Mouse (Mus musculus): ENCODE results near the gene Dnm3. TPM values are rescaled to one million over a fixed set of nuclear protein-coding genes. Genes with fewer than 3 reads are reported as not detected.
"Not testable (repeated sequence)": the region's sequence is repeated elsewhere in the genome, so short reads cannot be mapped to it uniquely, and the experiment has no call there.

Dnm3 gene
- polyA plus RNA-seq, 1 experiment from 2014 or later: 1.1 TPM

- Histone ChIP-seq H3K27me3 (replicated peaks) (no peaks in the 10 kb centered on the region), H3K9ac (no peak overlapping the region), H3K4me1 (replicated peaks) (0 out of 2 replicates have a peak, but pooled peaks cover 3% of the 10 kb centered on the region), H3K4me2 (no peak overlapping the region), H3K36me3 (no peaks in the 10 kb centered on the region), H3K9me3 (replicated peaks) (0 out of 2 replicates have a peak, but pooled peaks cover 7% of the 10 kb centered on the region), H3K4me3 (no peak overlapping the region), H3K27ac (ENCODE audit: poor library complexity, severe bottlenecking) (no peak overlapping the region)
- WGBS: 54% methylated on average over 2 of the region's 2 CpGs
- ATAC-seq (ENCODE audit: insufficient number of reproducible peaks, low FRiP score): no peak
Observed at GRCm38 (mm10) chr1:162428904-162429303, 48.9 kb downstream of the Dnm3 start.

GRCm38 (mm10) chr1:162425930-162426478, 51.8 kb downstream of the Dnm3 start:
- H3K4me3 ChIP-seq: no peak overlapping the region
- no peaks in the 10 kb centered on the region for H3K4me1 ChIP-seq (replicated peaks)
- 63% methylated on average over 15 of the region's 15 CpGs for WGBS
- H3K27me3 ChIP-seq (replicated peaks): no peaks in the 10 kb centered on the region
- no peaks in the 10 kb centered on the region for H3K36me3 ChIP-seq
- H3K9ac ChIP-seq: no peak overlapping the region
- 0 out of 2 replicates have a peak, but pooled peaks cover 7% of the 10 kb centered on the region for H3K9me3 ChIP-seq (replicated peaks)
- ATAC-seq (ENCODE audit: insufficient number of reproducible peaks, low FRiP score): no peak
- H3K27ac ChIP-seq (ENCODE audit: poor library complexity, severe bottlenecking): no peak overlapping the region
- H3K4me2 ChIP-seq: no peak overlapping the region

GRCm38 (mm10) chr1:162422826-162423225, 55.0 kb downstream of the Dnm3 start:
- H3K36me3 ChIP-seq: no peaks in the 10 kb centered on the region
- H3K27ac ChIP-seq (ENCODE audit: poor library complexity, severe bottlenecking): no peak overlapping the region
- no peak overlapping the region for H3K4me3 ChIP-seq
- 75% methylated on average over 6 of the region's 6 CpGs for WGBS
- no peak for ATAC-seq (ENCODE audit: insufficient number of reproducible peaks, low FRiP score)
- 0 out of 2 replicates have a peak, but pooled peaks cover 7% of the 10 kb centered on the region for H3K9me3 ChIP-seq (replicated peaks)
- H3K4me2 ChIP-seq: no peak overlapping the region
- no peaks in the 10 kb centered on the region for H3K4me1 ChIP-seq (replicated peaks)
- no peak overlapping the region for H3K9ac ChIP-seq
- no peaks in the 10 kb centered on the region for H3K27me3 ChIP-seq (replicated peaks)

GRCm38 (mm10) chr1:162413791-162414190, 64.0 kb downstream of the Dnm3 start:
- H3K9me3 ChIP-seq (replicated peaks): no peaks in the 10 kb centered on the region
- no peaks in the 10 kb centered on the region for H3K27me3 ChIP-seq (replicated peaks)
- no peak for ATAC-seq (ENCODE audit: insufficient number of reproducible peaks, low FRiP score)
- H3K4me2 ChIP-seq: no peak overlapping the region
- no peaks in the 10 kb centered on the region for H3K36me3 ChIP-seq
- no peak overlapping the region for H3K9ac ChIP-seq
- H3K4me3 ChIP-seq: no peak overlapping the region
- H3K4me1 ChIP-seq (replicated peaks): no peaks in the 10 kb centered on the region
- WGBS: 8% methylated on average over 1 of the region's 1 CpGs
- no peak overlapping the region for H3K27ac ChIP-seq (ENCODE audit: poor library complexity, severe bottlenecking)

GRCm38 (mm10) chr1:162412787-162413429, 64.9 kb downstream of the Dnm3 start:
- Histone ChIP-seq H3K27ac (ENCODE audit: poor library complexity, severe bottlenecking) (no peak overlapping the region), H3K36me3 (no peaks in the 10 kb centered on the region), H3K27me3 (replicated peaks) (no peaks in the 10 kb centered on the region), H3K4me3 (no peak overlapping the region), H3K9me3 (replicated peaks) (no peaks in the 10 kb centered on the region), H3K4me2 (no peak overlapping the region), H3K9ac (no peak overlapping the region), H3K4me1 (replicated peaks) (no peaks in the 10 kb centered on the region)
- 81% methylated on average over 7 of the region's 7 CpGs for WGBS
- ATAC-seq (ENCODE audit: insufficient number of reproducible peaks, low FRiP score): no peak

- no peaks in the 10 kb centered on the region for H3K4me1 ChIP-seq (replicated peaks)
- H3K4me2 ChIP-seq: no peak overlapping the region
- H3K9ac ChIP-seq: no peak overlapping the region
- no peak for ATAC-seq (ENCODE audit: insufficient number of reproducible peaks, low FRiP score)
- H3K27me3 ChIP-seq (replicated peaks): no peaks in the 10 kb centered on the region
- no peaks in the 10 kb centered on the region for H3K9me3 ChIP-seq (replicated peaks)
- no peak overlapping the region for H3K27ac ChIP-seq (ENCODE audit: poor library complexity, severe bottlenecking)
- WGBS: 79% methylated on average over 14 of the region's 14 CpGs
- H3K4me3 ChIP-seq: no peak overlapping the region
- no peaks in the 10 kb centered on the region for H3K36me3 ChIP-seq
Observed at GRCm38 (mm10) chr1:162410207-162410965, 67.4 kb downstream of the Dnm3 start.

- 59% methylated on average over 4 of the region's 4 CpGs for WGBS
- H3K9ac ChIP-seq: no peak overlapping the region
- no peak overlapping the region for H3K27ac ChIP-seq (ENCODE audit: poor library complexity, severe bottlenecking)
- no peak overlapping the region for H3K4me3 ChIP-seq
- no peaks in the 10 kb centered on the region for H3K27me3 ChIP-seq (replicated peaks)
- no peaks in the 10 kb centered on the region for H3K9me3 ChIP-seq (replicated peaks)
- no peak overlapping the region for H3K4me2 ChIP-seq
- H3K36me3 ChIP-seq: no peaks in the 10 kb centered on the region
- ATAC-seq (ENCODE audit: insufficient number of reproducible peaks, low FRiP score): no peak
- no peaks in the 10 kb centered on the region for H3K4me1 ChIP-seq (replicated peaks)
Observed at GRCm38 (mm10) chr1:162394549-162394948, 83.3 kb downstream of the Dnm3 start.

- no peaks in the 10 kb centered on the region for H3K9me3 ChIP-seq (replicated peaks)
- no peak overlapping the region for H3K27ac ChIP-seq (ENCODE audit: poor library complexity, severe bottlenecking)
- 65% methylated on average over 5 of the region's 5 CpGs for WGBS
- H3K4me1 ChIP-seq (replicated peaks): 0 out of 2 replicates have a peak, but pooled peaks cover 5% of the 10 kb centered on the region
- no peaks in the 10 kb centered on the region for H3K27me3 ChIP-seq (replicated peaks)
- H3K9ac ChIP-seq: no peak overlapping the region
- no peaks in the 10 kb centered on the region for H3K36me3 ChIP-seq
- no peak overlapping the region for H3K4me3 ChIP-seq
- H3K4me2 ChIP-seq: no peak overlapping the region
- ATAC-seq (ENCODE audit: insufficient number of reproducible peaks, low FRiP score): no peak
Observed at GRCm38 (mm10) chr1:162388442-162389165, 89.2 kb downstream of the Dnm3 start.

GRCm38 (mm10) chr1:162373068-162373467, 104.8 kb downstream of the Dnm3 start:
- H3K9me3 ChIP-seq (replicated peaks); H3K4me1 ChIP-seq (replicated peaks); H3K9ac ChIP-seq; ATAC-seq (ENCODE audit: insufficient number of reproducible peaks, low FRiP score); H3K4me2 ChIP-seq; H3K27me3 ChIP-seq (replicated peaks); H3K36me3 ChIP-seq; H3K4me3 ChIP-seq; H3K27ac ChIP-seq (ENCODE audit: poor library complexity, severe bottlenecking): not testable (repeated sequence)
- 85% methylated on average over 1 of the region's 1 CpGs for WGBS

- Histone ChIP-seq H3K36me3 (no peaks in the 10 kb centered on the region), H3K27ac (ENCODE audit: poor library complexity, severe bottlenecking) (no peak overlapping the region), H3K4me1 (replicated peaks) (no peaks in the 10 kb centered on the region), H3K27me3 (replicated peaks) (no peaks in the 10 kb centered on the region), H3K4me3 (no peak overlapping the region), H3K9me3 (replicated peaks) (no peaks in the 10 kb centered on the region), H3K4me2 (no peak overlapping the region), H3K9ac (no peak overlapping the region)
- no peak for ATAC-seq (ENCODE audit: insufficient number of reproducible peaks, low FRiP score)
- 51% methylated on average over 4 of the region's 4 CpGs for WGBS
Observed at GRCm38 (mm10) chr1:162369726-162370125, 108.1 kb downstream of the Dnm3 start.

GRCm38 (mm10) chr1:162361978-162362377, 115.9 kb downstream of the Dnm3 start:
- Histone ChIP-seq H3K4me3 (no peak overlapping the region), H3K36me3 (no peaks in the 10 kb centered on the region), H3K27ac (ENCODE audit: poor library complexity, severe bottlenecking) (no peak overlapping the region), H3K4me1 (replicated peaks) (peaks cover 15% of the 10 kb centered on the region), H3K27me3 (replicated peaks) (no peaks in the 10 kb centered on the region), H3K4me2 (no peak overlapping the region), H3K9me3 (replicated peaks) (no peaks in the 10 kb centered on the region), H3K9ac (no peak overlapping the region)
- no peak; the same call in 1 of the 2 replicates for ATAC-seq (ENCODE audit: insufficient number of reproducible peaks, low FRiP score)
- WGBS: 43% methylated on average over 5 of the region's 5 CpGs

Measured in heart, embryonic 12.5 days (tissue).